Mouse (Mus musculus): ENCODE measurements around the gene Hivep3. TPM values are rescaled to one million over a fixed set of nuclear protein-coding genes. Genes with fewer than 3 reads are reported as not detected.

Hivep3 gene
- polyA plus RNA-seq, 1 experiment = 5.8 TPM

GRCm38 (mm10) chr4:120091997-120092783 is 358.6 kb downstream of the Hivep3 start:
- WGBS = 96% methylated on average over 1 of the region's 1 CpGs
- H3K27me3 ChIP-seq (replicated peaks; ENCODE audit: control insufficient read depth, insufficient read depth, low read length) = no peaks in the 10 kb centered on the region
- H3K4me3 ChIP-seq (ENCODE audit: insufficient read depth, low read depth, low read length) = no peak overlapping the region
- no peak overlapping the region for H3K27ac ChIP-seq (ENCODE audit: insufficient read depth, low read depth, low read length)
- no peak for DNase-seq
- no peaks in the 10 kb centered on the region for H3K4me1 ChIP-seq (ENCODE audit: control insufficient read depth, insufficient read depth, low read length)
- TF ChIP-seq CTCF (conservative IDR thresholded peaks at IDR 0.05; ENCODE audit: insufficient read depth, insufficient read length, low read depth, low read length) = no peak
- no peak for TF ChIP-seq POLR2A (IDR thresholded peaks at IDR 0.05; ENCODE audit: low read depth, low read length)
- H3K36me3 ChIP-seq (ENCODE audit: control insufficient read depth, insufficient read depth, low read length) = no peaks in the 10 kb centered on the region

- H3K4me1 ChIP-seq (ENCODE audit: control insufficient read depth, insufficient read depth, low read length) = no peaks in the 10 kb centered on the region
- no peak for DNase-seq
- no peak overlapping the region for H3K4me3 ChIP-seq (ENCODE audit: insufficient read depth, low read depth, low read length)
- no peaks in the 10 kb centered on the region for H3K27me3 ChIP-seq (replicated peaks; ENCODE audit: control insufficient read depth, insufficient read depth, low read length)
- no peak overlapping the region for H3K27ac ChIP-seq (ENCODE audit: insufficient read depth, low read depth, low read length)
- no peak for TF ChIP-seq POLR2A (IDR thresholded peaks at IDR 0.05; ENCODE audit: low read depth, low read length)
- TF ChIP-seq CTCF (conservative IDR thresholded peaks at IDR 0.05; ENCODE audit: insufficient read depth, insufficient read length, low read depth, low read length) = no peak
- no peaks in the 10 kb centered on the region for H3K36me3 ChIP-seq (ENCODE audit: control insufficient read depth, insufficient read depth, low read length)
- 93% methylated on average over 19 of the region's 19 CpGs for WGBS
These were observed 363.4 kb downstream of the Hivep3 start for GRCm38 (mm10) chr4:120096935-120097334.

GRCm38 (mm10) chr4:120101186-120101585 is 367.6 kb downstream of the Hivep3 start:
- no peak overlapping the region for H3K4me3 ChIP-seq (ENCODE audit: insufficient read depth, low read depth, low read length)
- no peak overlapping the region for H3K27ac ChIP-seq (ENCODE audit: insufficient read depth, low read depth, low read length)
- no peak for DNase-seq
- H3K27me3 ChIP-seq (replicated peaks; ENCODE audit: control insufficient read depth, insufficient read depth, low read length) = no peaks in the 10 kb centered on the region
- H3K36me3 ChIP-seq (ENCODE audit: control insufficient read depth, insufficient read depth, low read length) = no peaks in the 10 kb centered on the region
- no peaks in the 10 kb centered on the region for H3K4me1 ChIP-seq (ENCODE audit: control insufficient read depth, insufficient read depth, low read length)
- no peak for TF ChIP-seq POLR2A (IDR thresholded peaks at IDR 0.05; ENCODE audit: low read depth, low read length)
- TF ChIP-seq CTCF (conservative IDR thresholded peaks at IDR 0.05; ENCODE audit: insufficient read depth, insufficient read length, low read depth, low read length) = no peak

- TF ChIP-seq POLR2A (IDR thresholded peaks at IDR 0.05; ENCODE audit: low read depth, low read length) (no peak), CTCF (conservative IDR thresholded peaks at IDR 0.05; ENCODE audit: insufficient read depth, insufficient read length, low read depth, low read length) (peak; percentile 85)
- Histone ChIP-seq H3K27me3 (replicated peaks; ENCODE audit: control insufficient read depth, insufficient read depth, low read length) (no peaks in the 10 kb centered on the region), H3K36me3 (ENCODE audit: control insufficient read depth, insufficient read depth, low read length) (no peaks in the 10 kb centered on the region), H3K4me1 (ENCODE audit: control insufficient read depth, insufficient read depth, low read length) (no peaks in the 10 kb centered on the region), H3K4me3 (ENCODE audit: insufficient read depth, low read depth, low read length) (no peak overlapping the region), H3K27ac (ENCODE audit: insufficient read depth, low read depth, low read length) (no peak overlapping the region)
- DNase-seq = peak; percentile 38
- 52% methylated on average over 5 of the region's 5 CpGs for WGBS
These were observed 371.0 kb downstream of the Hivep3 start for GRCm38 (mm10) chr4:120104599-120104998.

- 93% methylated on average over 3 of the region's 3 CpGs for WGBS
- Histone ChIP-seq H3K36me3 (ENCODE audit: control insufficient read depth, insufficient read depth, low read length) (no peaks in the 10 kb centered on the region), H3K4me3 (ENCODE audit: insufficient read depth, low read depth, low read length) (no peak overlapping the region), H3K27me3 (replicated peaks; ENCODE audit: control insufficient read depth, insufficient read depth, low read length) (no peaks in the 10 kb centered on the region), H3K4me1 (ENCODE audit: control insufficient read depth, insufficient read depth, low read length) (no peaks in the 10 kb centered on the region), H3K27ac (ENCODE audit: insufficient read depth, low read depth, low read length) (no peak overlapping the region)
- no peak for DNase-seq
- no peak for TF ChIP-seq POLR2A (IDR thresholded peaks at IDR 0.05; ENCODE audit: low read depth, low read length)
These were observed 372.8 kb downstream of the Hivep3 start for GRCm38 (mm10) chr4:120106362-120106761.

- no peak for DNase-seq
- TF ChIP-seq CTCF (conservative IDR thresholded peaks at IDR 0.05; ENCODE audit: insufficient read depth, insufficient read length, low read depth, low read length) (no peak), POLR2A (IDR thresholded peaks at IDR 0.05; ENCODE audit: low read depth, low read length) (no peak)
- Histone ChIP-seq H3K4me1 (ENCODE audit: control insufficient read depth, insufficient read depth, low read length) (no peaks in the 10 kb centered on the region), H3K4me3 (ENCODE audit: insufficient read depth, low read depth, low read length) (no peak overlapping the region), H3K27ac (ENCODE audit: insufficient read depth, low read depth, low read length) (no peak overlapping the region), H3K27me3 (replicated peaks; ENCODE audit: control insufficient read depth, insufficient read depth, low read length) (no peaks in the 10 kb centered on the region), H3K36me3 (ENCODE audit: control insufficient read depth, insufficient read depth, low read length) (no peaks in the 10 kb centered on the region)
- 73% methylated on average over 8 of the region's 8 CpGs for WGBS
These were observed 374.2 kb downstream of the Hivep3 start for GRCm38 (mm10) chr4:120107787-120108186.

GRCm38 (mm10) chr4:120115516-120115915 is 381.9 kb downstream of the Hivep3 start:
- Histone ChIP-seq H3K27me3 (replicated peaks; ENCODE audit: control insufficient read depth, insufficient read depth, low read length) (no peaks in the 10 kb centered on the region), H3K27ac (ENCODE audit: insufficient read depth, low read depth, low read length) (no peak overlapping the region), H3K4me3 (ENCODE audit: insufficient read depth, low read depth, low read length) (no peak overlapping the region), H3K4me1 (ENCODE audit: control insufficient read depth, insufficient read depth, low read length) (no peaks in the 10 kb centered on the region), H3K36me3 (ENCODE audit: control insufficient read depth, insufficient read depth, low read length) (no peaks in the 10 kb centered on the region)
- no peak for DNase-seq
- 87% methylated on average over 3 of the region's 3 CpGs for WGBS
- TF ChIP-seq POLR2A (IDR thresholded peaks at IDR 0.05; ENCODE audit: low read depth, low read length) (no peak), CTCF (conservative IDR thresholded peaks at IDR 0.05; ENCODE audit: insufficient read depth, insufficient read length, low read depth, low read length) (no peak)
